Mouse (Mus musculus): ENCODE results near the gene Tbl1xr1. TPM values are rescaled to one million over a fixed set of nuclear protein-coding genes. Genes with fewer than 3 reads are reported as not detected.

The Tbl1xr1 gene
- polyA plus RNA-seq (2017; shearing (Covaris generic)): 46.3 TPM

DNA sequence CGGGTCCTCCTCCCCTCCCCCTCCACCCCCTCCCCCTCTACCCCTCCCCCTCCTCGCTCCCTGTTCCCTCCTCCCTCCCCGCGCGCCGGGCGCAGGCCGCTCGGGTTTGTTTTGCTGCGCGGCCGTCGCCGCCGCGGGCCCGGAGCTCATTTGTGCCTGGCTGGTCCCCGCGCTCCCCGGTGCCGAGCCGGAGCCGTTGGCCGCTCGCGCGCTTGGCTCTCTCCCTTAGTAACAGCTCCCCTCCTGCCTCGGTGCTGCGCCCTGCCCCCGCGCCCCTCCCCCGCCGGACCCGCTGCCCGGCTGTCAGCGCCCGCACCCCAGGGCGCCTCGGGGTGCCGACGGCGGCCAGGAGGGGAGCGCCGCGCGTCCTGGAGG is at the start of gene Tbl1xr1:
Gene Tbl1xr1, plus strand, starts transcription at position 92 of the 375 bp plus-strand sequence.

Data from inflammation-experienced regulatory T-cells, adult 16 weeks (primary cell).